Mouse (Mus musculus) frontal cortex, postnatal 25 days (tissue): ENCODE measurements at regions not wholly inside any gene's neighbourhood (a gene's known extent, or its start where the extent isn't known, plus 50 kb on each side); places are given as distances from the start of the nearest gene placed in this dataset.
A peak's percentile ranks its signal among the peaks of the same experiment; 100 is the strongest.
"Not testable (repeated sequence)": the region's sequence is repeated elsewhere in the genome, so short reads cannot be mapped to it uniquely, and the experiment has no call there.

ENCODE experiments used
- DNase-seq, 2 experiments: peaks; one replicate each; pipeline ENCODE4 v3.0.0; 2022; ENCODE audit warnings: low spot score in 2 of 2

DNA sequence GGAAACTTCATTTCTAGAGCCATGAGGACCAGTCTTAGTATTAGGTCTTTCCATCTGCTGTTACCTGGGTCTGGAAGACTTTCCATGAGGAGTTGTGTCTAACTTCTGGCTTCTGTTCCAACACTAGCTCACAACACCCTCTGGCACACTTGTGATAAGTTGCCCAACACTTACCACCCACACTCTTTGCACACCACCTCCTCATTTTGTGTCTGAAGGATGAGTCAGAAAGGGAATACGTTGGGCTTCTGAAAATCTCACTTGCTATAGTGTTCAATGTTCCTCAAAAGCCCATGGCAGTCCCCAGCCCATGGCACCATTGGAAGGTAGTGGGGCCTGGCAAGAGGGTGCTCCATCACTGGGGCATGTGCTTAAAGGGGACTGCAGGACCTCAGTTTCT lies 161.5 kb downstream of the Cartpt start:
- peak in 1 of 2 experiments; percentile 28 for DNase-seq

DNA sequence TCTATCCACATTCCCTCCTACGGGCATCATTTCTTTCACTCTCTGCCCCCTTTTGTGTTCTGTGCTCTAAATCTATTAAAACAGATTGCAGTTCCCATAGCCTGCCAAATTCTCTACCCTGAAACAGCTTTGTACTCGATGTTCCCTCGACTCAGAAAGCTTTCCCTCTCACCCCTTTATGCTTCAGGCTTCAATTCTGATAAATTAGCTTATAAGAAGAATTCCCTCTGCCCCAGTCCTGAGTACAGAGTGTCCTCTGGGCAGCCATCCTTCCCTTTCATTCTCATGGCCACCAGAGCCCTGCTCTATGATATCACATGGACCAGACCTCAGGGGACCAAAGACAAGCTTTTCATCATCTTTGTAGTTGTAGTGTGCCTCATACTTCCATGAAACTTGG lies 163.6 kb downstream of the Cartpt start:
- no peak for DNase-seq

DNA sequence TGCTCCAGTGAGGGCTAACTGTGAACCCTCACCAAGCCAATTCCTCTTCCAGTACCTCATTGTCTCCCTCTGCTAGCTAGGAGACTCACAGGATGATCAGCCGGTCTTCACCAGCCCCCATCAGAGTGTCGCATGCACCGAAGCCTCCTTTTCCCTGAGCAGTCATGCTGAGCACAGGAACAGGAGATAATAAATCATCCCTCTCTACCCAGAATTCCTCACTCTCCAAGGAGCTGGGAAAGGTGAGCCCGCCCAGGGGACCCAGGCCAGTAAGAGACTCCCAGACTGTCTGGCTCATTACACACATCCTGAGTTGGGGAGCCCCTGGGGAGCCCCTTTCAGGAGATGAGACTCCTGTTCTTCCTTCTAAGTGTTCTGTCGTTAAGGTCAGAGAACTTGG lies 171.7 kb downstream of the Cartpt start:
- DNase-seq, result no peak

DNA sequence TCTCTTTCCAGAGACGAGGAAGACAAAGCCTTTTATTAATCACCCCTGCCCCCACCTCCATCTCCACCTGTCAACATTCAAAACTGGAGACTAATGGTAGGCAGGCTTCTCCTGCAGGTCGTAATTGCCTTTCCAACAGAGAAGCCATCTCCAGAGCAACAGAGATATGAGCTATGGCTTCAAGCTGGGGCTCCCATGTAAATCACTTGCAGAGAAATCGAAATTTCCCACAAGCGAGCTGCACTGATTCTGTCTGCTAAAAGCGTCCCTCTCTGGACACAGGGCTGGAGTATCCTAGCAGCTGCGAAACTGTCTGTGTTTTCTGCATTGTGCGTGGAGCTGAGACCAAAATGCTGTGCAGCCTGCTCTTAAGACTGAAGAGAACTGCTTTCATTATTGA lies 176.6 kb downstream of the Cartpt start:
- DNase-seq, result no peak

DNA sequence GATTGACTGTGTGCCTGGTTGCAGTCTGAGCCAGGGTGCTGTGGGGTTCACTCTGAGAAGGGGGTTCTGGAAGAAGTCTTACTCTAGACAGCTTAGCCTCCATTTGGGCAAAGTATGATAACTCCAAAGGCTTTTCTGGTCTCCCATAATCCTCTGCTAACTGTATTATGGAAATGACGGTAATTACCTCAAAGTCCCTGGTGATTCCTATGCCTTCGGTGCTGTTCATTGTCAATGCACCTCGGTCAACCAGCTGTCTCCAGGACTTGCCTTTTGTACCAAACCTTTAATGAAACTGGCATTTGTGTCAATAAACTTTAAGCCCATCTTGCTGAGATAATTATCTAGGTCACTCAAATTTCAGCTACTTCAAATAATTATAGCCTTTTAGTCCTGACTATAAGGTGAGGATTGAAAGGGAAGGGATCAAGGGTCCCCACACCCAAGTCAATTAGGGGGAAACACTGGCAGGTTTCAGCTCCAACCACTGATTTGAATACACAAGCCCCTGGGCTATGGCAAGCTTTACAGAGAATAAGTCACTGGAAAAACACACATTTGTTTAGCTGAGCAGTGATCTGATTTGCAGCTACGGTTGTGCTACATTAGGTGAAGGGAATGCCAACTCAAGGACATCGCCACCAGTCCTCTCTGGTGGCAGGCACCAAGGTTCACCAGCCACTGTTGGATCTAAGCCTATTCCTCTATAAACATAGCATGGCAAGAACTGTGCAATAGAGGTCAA lies 177.5 kb downstream of the Cartpt start:
- DNase-seq, result no peak

DNA sequence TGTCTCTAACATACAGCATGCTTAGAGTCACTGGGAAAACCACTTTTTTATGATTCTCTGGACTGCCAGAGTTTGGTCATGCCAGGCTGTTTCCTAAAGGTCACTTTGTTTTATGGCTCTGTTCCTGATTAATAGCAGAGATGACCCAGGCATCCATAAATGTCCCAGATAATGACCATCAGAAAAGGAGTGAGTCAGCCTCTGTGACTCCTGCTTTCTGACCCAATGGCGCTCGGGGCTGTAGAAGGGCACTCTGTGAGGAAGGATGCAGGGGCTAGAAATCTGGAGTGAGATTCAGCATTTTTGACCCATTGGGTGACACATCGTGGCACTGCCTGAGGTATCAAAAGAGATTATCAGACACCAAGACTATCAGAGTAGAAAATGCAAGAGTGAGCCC lies 180.3 kb downstream of the Cartpt start:
- DNase-seq, result no peak

DNA sequence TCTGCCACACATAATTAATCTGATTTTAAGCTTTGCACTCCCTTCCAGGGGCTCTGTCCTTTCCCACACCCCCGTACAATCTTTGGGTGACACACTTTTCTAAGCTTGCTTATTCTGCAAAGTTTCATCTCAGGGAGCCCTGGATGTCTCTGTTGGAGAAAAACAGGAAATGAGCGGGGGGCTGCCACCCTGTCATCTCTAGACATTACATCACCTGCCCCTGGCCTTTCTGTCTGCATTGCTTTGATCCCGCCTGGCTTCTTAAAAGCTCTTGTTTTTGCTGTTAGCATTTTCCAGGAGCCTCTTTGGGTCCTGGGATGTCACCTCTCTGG lies 180.2 kb upstream of the Map1b start:
- no peak for DNase-seq

DNA sequence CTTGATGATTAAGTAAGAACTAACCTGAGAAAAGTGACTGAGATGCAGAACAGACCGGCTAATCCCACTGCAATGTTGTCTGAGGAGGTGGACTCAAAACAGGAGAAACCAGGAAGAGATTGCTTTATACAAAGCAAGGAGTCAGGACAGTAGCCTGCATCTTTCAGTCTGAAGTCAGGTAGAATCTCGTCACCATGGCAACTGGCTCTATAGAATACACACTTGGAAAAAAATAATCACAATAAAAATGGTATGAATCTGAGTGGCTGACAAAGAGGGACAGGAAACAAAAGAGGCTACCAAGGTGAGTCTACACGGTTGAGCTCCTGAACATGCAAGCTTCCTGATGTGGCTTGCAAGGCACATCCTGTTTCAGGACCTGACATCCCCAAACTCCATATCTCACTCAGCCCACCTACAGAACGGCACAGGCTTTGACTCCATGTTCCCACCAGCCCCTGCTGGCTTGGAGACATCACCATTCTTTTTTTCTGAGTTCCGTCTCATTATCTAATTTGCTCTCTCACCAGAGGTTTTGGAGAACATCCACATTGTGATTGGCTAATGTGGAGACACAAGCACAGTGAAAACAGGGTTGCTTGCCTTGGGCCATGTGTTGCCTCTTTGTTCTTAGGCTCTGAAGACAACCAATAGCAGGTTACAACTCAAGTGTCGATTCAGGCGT lies 179.7 kb upstream of the Map1b start:
- no peak for DNase-seq

DNA sequence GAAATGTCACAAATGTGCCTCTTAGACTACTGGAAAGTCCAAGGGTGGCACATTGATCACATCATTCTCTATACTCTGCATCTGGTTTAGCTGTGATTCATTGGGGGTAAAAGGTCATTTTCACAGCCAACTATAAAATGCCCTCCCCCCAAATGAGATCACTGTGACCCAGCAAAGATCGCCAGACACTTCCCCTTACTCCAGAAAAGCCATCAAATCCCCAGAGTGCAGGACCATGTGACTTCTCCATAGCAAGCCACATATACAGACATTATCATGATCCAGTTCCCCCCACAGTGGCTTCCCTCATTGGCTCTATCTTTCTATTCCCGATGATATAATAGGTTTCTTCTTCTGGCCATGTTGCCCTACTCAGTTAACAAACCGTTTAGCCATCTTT lies 163.6 kb upstream of the Map1b start:
- DNase-seq, result no peak

DNA sequence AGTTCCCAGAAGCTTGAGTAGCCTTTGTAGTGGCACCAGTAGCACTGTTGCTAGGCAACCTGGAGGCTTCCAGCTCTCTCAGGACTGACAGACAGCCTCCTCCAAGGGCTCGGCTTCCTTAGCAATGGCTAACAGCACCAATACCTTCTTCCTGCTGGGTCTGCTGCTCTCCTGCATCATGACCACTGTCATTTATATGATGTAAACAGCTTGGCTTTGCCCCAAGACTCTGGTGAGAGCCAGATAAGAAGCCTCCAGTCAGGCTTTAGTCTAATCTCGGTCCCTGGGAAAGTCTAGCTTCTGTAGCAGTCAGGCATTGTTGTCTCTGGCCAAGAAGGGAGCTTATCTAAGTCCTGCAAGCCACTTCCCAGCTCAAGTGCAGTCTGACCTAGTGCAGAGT lies 163.1 kb upstream of the Map1b start:
- no peak for DNase-seq

DNA sequence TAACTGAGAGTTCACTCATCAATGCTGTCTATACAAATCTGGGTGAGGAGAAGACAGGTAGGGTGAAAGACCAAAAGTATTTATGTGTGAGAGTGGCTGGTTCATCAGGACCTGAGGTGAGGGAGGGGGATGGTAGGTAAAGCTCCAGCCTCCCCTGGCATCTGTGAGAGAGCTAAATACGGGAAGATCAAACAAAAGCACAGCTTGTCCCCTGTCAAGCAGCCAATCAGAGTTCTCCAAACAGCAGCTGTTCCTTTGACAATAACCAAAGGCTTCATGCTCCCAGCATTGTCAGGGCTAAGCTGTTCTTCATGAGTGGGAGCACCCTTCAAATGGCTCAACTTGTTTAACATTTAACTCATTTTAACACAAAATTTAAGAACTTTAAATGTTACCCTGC lies 160.1 kb upstream of the Map1b start:
- DNase-seq, result no peak

DNA sequence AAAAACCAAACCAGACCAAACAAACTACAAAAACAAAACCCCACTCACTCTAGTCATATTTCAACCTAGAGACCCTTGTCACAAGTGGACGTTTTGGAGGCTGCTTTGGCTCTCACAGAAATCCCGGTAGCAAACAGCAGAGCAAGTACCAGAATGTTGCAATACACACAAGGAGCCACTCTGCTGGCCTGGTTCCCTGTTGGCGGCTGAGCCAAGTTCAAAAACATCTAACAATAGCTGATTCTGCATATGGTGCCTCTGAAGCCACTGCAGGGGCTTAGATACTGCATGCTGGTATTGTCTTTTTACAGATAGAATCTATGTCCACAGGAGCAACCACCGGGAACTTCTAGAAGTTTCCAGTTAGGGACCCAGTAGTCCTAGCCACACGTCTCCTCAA lies 159.6 kb upstream of the Map1b start:
- no peak for DNase-seq

DNA sequence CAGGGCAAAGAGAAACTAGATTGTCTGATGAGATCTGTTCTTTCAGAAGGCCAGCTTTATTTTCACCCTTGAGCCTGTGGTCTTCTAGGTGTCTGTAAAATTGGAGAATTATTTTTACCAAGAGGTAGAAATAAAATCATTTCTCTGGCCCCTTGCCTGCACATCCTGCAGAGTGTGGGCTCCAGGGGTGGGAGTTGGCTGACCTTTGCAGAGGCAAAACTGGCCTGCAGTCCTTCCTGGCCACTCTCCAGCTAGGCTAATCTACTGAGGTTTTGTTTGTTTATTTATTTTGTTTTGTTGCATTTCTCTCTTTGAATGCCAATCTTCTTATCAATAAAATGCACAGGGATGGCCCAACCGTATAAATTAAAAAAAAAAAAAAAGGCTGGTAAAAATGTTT lies 156.4 kb upstream of the Map1b start:
- DNase-seq, result no peak

DNA sequence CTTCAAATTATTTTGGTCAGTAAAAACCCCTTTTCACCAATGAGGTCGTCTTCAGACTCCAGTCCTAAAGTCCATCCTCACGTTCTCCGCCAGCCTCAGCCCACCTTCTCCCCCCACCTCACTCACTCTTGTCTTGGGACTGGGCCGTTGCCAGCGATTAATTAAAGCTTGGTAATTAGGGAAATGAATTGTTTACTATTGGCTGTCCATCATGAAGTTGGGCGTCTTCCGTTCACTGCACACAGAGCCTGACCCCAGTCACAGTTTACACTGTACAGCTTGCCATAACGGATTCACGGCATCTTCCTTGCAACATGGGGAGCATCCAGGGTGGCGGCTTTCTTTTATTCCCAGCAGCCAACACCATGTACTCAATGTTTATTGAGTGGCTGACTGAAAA lies 155.4 kb upstream of the Map1b start:
- DNase-seq, result no peak

DNA sequence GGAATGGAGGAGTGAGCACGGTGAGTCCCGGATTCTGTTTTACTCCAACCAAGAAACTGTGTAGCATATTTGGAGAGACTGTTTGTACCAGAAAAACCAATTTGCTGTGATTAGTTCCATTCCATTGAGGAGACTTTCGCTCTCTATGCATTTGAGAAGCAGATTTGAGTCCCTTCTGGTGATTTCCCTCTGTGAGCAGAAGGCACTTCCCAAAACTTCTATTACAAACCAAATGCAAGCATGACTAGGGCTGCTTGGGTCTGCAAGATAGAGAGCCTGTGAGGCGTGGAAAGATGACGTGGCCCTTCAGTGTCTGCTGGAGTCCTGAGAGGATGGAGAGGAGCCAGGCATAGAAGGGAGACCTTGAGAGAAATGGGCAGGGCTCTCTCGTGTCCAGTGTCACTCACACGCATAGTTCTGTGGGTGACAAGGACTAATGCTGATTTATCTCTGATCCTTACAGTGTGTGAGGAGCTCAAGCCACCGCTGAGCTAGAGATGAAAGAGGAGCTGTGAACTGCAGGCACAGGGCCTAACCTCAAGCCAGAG lies 153.7 kb upstream of the Map1b start:
- DNase-seq, result no peak

DNA sequence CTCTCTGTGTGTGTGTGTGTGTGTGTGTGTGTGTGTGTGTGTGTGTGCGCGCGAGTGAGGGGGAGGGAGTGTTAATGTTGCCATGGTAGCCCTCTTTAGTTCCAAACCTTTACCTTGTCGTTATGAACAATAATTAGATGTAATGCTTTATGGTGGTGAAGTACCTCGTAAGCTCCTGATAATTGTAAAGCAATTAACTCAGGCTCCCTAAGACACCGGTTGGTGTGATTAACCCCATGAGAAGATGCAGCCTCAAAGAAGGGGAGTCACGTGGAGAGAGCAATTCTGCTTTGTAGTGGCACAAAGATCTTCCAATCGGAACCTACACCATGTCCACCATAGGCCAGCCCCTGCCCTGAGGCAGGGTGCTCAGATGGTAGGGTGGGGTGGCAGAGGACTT lies 152.3 kb upstream of the Map1b start:
- no peak for DNase-seq

DNA sequence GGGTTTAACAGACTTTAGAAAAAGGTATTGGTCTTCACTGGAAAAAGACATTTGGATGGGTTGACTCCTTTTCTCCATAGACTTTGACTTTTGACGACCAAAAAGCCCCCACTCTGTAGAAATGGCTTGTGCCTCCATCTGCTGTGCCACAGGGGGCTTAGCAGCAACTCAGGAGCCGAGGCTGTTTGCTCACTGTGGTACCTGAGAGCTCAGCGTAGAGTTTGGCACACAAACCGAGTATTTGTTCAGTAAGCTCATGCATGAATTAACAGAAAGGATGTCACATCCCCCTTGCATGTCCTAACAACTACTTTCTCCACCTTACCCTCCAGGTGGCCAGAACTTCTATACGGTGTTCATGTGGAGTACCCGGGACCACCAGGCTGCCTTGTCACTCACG lies 149.7 kb upstream of the Map1b start:
- no peak for DNase-seq

DNA sequence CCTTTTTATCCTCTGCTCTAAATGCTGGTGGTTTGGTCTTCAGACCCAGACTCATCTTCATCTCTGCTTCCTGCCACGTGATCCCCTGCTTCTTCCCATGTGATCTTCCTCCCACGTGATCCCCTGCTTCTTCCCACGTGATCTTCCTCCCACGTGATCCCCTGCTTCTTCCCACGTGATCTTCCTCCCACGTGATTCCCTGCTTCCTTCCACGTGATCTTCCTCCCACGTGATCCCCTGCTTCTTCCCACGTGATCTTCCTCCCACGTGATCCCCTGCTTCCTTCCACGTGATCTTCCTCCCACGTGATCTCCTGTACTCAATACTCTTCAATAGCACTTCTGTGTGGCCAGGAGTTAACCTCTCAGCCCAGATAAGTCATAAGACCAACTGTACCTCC lies 147.1 kb upstream of the Map1b start:
- DNase-seq, result not testable (repeated sequence)

DNA sequence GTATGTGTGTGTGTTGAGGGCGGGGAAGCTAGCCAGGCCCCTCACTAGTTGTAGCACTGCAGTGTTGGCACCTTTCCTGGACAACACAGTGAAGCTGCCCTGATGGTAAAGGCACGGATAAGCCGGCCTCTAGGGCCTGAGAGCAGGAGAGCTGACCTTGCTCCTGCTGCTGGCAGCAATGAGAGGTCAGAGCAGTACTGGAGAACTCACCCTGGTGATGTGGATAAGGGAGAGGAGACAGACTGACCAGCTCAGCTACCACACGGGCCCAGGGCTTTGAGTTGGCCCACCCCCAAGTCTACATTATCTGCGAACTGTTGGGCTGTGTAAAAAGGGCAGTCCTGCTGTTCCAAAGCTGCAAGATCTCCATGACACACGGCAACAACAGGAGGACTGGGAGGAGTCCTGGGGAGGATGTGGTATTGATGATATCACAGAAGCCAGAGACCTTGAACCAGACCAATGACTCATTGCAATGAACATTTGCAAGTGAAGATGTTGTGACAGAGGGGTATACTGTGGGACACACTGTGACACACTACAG lies 131.4 kb upstream of the Map1b start:
- DNase-seq, result no peak

DNA sequence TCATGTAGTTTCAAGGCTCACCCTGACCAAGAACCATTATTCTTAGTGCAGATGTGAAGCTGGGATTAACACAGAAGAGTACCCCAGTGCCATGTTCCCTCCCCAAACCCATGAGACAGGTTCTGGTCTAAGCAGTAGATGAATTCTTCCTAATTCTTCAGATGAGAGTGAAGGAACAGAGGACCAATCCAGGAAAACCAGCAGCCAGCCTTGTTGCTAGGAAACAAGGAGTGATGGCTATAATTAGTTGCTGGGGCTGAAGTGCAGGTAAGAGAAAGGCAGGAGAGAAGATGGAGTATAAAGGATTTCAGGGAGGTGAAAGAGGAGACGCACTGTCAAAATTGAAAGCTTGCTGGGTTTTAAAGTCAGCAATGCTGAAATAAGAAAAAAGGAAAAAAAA lies 128.4 kb upstream of the Map1b start:
- no peak for DNase-seq

DNA sequence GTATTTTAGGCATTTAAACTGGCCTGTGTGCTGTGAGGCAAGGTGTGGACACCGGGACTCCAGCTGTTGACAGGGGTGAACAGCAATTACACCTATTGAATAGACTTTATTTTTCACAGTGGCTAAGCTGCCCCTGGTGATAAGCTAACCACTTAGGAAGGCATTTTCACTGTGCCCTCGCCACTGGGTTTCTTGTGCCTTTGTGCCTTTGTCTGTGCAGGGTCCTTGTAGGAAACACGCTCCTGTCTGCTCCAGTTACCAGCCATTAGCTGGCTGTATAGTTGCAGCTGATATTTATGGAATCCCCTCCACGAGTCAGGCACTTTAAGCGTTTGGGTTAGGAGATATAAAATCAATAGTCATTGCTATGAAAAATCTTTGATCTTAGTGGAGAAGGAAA lies 126.5 kb upstream of the Map1b start:
- no peak for DNase-seq

DNA sequence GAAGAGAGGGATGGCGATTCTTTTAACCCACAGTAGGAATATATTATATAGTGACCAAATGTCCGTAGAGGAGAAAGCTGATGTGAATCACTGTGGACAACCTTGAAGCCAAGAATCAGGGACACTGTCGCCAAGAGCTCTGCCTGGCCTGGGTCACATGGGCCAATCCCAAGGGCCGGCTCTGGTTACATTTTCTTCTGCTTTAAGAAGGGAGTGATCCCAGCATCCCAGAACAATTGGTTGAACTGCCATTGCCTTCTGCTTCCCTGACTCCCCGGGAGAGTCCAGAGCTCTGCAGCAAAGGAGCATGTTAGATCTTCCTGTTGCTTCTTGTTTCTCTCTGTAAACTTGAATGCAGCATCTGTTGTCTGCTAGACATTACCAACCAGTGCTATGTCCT lies 126.0 kb upstream of the Map1b start:
- no peak for DNase-seq
